Mouse (Mus musculus) yolk sac, embryonic 10.5 days (tissue): ENCODE measurements around the gene Rnf115.
"Not testable (repeated sequence)": the region's sequence is repeated elsewhere in the genome, so short reads cannot be mapped to it uniquely, and the experiment has no call there.

ENCODE experiments used
- DNase-seq: peaks from one replicate; pipeline ENCODE4 v3.0.0-alpha.2; 2017; ENCODE audit warnings: low spot score

The Rnf115 gene

DNA sequence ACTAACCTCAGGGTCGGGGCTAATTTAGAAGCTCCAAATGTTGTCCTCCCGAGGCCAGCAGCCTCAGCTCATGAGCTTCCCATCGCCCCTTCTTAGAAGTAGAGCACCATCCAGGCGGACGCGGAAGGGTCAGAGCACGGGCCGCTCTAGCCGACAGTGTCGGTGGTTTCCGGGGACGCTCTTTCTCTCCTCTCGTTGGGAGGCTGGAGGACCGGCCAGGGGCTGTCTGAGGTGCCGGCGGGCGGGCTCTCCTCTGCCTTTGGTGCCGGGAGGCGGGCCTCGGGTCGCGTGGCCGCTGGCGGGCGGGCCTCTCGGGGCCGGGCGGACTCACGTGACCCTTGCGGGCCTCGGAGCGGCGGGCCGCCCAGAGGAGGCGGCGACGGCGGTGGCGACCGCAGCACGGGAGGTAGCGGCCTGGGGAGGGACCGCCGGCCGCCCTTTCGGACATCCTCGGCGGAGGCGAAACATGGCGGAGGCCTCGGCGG is at the start of gene Rnf115, which contains the start of gene Polr3c:
Rnf115 (plus strand) TSS at position 322 of the 485 bp plus-strand sequence.
Polr3c (minus strand) TSS at position 286 of the 485 bp plus-strand sequence.
- DNase-seq, result peak; percentile 96

DNA sequence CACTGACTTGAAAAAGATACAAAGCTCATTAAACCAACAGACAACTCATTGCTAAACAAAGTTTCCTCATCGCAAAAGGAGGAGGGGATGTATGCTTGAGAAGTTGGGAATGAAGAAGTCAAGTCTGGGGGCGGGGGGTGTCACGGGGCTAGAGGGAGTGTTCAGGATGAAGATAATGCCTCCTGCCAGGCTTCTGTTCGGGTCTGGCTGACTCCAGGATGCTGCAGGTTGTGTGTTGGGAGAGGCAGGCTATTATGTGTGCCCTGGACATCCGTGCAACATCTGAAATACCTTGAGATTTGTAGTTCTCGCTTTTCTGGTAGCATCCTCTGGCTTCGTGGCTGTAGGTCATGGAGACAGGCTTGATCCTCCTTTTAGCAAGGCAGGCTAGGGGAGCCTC is 49.0 kb upstream of the Rnf115 start:
- DNase-seq, result no peak

DNA sequence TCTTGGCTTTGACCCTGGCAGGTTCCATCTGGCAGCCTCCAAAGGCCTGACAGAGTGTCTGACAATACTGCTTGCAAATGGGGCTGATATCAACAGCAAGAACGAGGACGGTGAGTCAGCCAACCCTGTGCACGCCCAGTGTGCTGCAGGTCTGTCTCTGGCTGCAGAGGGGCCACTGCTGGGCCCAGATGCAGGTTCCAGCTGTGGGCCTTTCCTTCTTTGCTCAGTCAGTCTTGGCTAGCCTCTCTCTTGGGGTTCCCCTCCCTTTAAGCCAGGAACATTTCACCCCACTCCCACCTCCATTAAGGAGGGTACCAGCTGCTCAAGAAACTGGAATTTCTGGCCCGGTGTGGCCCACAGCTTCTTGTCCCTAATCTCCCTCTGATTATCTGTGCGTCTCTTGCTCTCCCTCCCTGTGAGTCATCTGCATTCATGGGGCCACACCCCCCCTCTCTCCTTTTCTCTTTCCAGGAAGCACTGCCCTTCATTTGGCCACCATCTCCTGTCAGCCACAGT is 48.2 kb upstream of the Rnf115 start:
- DNase-seq, result no peak

DNA sequence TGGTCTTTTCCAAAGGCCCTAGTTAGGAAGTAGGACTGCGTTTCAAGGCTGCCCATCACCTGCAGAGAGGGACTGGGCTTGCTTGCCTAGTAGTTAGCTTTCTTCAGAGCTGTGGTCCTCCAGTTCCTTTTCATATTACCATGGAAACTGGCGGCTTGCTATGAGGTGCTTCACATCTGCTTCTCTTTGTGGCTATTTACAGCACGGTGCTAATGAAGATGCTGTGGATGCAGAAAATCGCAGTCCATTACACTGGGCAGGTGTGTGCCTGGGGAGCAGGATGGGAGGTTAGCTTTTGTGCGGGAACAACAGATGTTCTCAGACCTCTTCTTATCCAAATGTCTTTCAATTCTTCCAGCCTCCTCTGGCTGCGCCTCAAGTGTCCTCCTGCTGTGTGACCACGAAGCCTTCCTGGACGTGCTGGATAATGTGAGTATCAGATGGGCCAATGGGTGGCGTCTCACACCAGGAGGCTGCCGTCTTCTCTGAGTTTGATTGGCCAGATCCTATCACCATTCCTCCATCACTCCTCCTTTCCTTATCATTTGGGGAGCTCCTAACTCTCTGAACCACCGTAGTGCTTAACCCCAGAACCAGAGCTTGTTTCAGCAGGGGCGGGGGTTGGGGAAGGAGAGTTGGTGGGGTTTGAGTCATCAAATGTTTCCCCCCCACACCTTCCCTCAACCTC is 47.1 kb upstream of the Rnf115 start:
- DNase-seq, result no peak

DNA sequence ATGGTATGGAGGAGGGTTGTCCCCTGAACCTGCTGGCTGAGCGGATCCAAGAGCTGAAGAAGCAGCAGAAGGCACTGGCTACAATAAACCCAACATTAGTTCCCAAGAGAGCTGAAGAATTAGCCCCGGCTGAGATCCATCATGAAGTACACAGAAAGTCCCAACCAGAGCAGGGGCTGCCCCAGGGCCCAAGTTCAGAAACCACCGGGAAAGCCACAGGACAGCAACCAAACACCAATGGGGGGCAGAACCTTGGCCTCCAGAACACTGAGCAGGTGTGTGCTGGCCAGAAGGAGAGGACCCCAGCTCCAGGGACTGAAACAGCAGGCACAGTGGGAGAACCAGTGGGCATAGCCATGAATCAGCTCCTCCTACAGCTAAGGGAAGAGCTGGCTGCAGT is 44.0 kb upstream of the Rnf115 start:
- no peak for DNase-seq

DNA sequence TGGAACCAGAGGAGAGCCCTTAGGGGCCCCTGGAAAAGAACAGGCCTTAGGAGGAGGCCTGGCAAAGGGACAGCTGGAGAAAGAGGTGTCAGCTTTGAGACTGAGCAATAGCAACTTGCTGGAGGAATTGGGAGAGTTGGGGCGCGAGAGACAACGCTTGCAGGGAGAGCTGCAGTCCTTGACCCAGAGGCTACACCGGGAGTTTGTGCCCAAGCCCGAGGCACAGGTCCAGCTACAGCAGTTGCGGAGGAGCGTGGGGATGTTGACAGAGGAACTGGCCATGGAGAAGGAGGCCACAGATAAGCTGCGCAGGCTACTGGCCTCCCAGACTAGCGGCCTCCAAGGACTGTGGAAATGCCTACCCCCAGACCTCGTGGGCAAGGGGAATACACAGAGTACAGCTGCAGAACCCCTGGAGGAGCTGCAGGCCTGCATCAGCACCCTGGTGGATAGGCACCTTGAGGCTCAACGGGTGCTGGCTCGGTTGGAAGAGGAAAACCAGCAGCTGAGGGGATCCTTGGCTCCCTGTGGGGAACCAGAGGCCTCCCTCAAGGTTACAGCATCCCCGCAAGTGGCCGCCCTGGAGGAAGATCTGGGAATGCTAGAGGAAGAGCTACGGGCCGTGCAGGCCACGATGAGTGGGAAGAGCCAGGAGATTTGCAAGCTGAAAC is 43.2 kb upstream of the Rnf115 start:
- no peak for DNase-seq

DNA sequence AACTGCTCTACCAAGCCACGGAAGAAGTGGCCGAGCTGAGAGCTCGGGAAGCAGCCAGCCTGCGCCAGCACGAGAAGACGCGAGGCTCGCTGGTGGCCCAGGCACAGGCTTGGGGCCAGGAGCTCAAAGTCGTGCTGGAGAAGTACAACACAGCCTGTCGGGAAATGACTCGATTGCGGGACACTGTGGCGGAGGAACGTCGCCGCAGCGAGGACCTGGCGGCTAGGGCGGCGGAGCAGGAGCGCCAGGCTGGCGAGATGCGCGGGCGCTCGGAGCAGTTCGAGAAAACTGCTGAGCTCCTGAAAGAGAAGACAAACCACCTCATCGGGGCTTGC is 42.7 kb upstream of the Rnf115 start:
- DNase-seq, result no peak

DNA sequence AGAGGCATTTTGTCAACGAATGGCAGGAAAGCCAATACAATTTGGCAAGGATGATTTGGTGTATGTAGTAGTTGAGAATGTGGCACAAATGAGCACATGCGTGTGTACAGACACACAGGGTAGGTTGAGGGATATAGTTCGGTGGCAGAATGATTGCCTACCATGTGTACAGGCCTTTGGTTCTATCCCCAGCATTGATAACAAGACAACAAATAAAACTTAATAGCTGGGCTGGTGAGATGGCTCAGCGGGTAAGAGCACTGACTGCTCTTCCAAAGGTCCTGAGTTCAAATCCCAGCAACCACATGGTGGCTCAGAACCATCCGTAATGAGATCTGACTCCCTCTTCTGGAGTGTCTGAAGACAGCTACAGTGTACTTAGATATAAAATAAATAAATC is 41.4 kb upstream of the Rnf115 start:
- DNase-seq, result not testable (repeated sequence)

DNA sequence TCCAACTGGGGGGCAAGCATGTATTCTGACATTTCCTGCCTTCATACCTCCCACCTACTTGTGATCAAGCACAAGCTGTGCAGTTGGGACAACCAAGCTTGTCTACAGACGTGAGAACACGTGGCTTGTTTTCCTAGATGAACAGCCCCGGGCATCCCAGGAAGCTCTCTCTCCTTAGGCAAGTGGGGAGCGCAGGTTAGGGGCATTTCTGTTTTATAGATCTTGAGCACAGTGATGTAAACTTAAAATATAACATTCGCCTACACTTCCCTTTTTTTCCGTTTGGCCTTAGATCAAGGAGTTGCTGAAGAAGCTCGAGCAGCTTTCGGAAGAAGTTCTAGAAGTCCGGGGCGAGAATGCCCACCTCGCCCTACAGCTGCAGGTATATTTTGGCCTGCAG is 38.6 kb upstream of the Rnf115 start:
- no peak for DNase-seq

DNA sequence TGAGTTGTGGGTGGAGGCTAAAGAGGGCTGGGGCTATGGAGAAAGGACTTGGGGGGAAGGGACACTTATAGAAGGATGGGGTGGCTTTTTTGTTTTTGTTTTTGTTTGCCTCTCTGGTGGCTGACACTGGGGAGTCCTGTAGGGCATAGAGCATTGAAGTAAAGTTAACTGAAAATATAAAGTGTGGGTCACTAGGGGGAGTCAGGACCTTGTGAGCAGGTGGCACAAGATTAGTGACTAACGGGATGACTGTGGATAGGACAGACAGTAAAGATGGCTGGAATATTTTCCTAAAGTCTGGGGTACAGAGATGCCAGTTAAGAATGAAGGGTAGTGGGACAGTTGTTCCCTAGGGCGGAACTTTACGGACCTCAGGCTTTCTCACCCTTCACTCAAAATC is 37.2 kb upstream of the Rnf115 start:
- no peak for DNase-seq

DNA sequence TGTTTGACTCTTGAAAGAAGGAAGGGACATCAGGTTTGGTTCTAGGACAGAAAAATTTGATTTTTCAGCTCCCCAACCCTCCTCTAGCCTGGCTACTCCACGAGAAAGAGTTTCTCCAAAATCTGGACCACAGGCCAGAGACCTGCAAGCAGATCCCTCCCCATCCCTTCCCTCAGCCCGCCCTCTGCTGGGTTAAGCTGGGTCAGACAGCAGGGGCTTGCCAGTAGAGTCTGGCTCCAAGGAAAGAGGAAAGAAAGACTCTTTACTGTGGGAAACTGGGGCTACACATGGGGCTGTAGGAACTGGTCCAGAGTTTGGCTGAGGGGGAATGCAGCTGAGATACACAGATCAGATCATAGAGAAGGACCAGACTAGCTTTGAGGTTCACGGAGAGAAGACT is 35.0 kb upstream of the Rnf115 start:
- no peak for DNase-seq

DNA sequence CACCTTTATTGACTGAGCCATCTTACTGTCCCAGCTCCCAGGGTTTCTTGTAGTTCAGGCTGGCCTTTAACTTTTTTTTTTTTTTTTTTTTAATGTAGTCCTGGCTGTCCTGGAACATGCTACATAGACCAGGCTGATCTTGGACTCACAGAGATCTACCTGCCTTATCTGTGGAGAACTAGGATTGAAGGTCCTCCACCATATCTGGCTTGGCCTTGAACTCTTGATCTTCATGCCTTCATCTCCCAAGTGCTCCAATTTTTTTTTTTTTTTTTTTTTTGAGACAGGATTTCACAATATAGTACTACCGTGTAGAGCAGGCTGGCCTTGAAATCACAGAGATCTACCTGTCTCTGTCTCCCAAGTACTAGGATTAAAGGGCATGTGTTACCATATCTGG is 33.9 kb upstream of the Rnf115 start:
- DNase-seq, result no peak

DNA sequence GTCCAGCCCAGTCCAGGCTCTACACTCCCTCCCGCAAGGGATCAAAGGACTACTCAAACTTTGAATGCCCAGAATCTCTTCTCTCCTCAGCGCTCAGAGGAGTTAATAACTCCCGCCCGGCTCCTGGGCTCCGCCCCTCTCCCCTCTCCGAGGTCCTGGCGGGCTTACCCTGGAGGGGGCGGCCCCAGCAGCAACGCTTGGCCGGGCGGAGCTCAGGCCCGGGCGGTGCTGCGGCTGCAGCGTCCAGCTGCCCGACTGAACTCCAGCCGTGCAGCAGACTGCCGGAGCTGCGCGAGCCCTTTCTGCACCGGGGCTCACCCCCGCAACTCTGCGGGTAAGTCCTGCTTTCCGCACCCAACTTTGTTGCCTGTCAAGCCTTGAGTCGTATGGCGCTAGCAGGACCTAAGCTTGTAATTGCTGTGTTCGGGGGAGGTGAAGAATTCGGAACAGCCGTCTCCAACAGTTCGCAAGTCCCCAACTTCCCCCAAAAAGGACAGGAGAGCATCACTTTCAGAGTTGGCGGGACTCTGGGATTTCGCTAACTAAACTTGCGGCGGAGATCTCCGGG is 31.2 kb upstream of the Rnf115 start, which contains the start of gene Pias3:
Pias3 (plus strand) TSS at position 187 of the 568 bp plus-strand sequence.
- DNase-seq, result peak; percentile 86

DNA sequence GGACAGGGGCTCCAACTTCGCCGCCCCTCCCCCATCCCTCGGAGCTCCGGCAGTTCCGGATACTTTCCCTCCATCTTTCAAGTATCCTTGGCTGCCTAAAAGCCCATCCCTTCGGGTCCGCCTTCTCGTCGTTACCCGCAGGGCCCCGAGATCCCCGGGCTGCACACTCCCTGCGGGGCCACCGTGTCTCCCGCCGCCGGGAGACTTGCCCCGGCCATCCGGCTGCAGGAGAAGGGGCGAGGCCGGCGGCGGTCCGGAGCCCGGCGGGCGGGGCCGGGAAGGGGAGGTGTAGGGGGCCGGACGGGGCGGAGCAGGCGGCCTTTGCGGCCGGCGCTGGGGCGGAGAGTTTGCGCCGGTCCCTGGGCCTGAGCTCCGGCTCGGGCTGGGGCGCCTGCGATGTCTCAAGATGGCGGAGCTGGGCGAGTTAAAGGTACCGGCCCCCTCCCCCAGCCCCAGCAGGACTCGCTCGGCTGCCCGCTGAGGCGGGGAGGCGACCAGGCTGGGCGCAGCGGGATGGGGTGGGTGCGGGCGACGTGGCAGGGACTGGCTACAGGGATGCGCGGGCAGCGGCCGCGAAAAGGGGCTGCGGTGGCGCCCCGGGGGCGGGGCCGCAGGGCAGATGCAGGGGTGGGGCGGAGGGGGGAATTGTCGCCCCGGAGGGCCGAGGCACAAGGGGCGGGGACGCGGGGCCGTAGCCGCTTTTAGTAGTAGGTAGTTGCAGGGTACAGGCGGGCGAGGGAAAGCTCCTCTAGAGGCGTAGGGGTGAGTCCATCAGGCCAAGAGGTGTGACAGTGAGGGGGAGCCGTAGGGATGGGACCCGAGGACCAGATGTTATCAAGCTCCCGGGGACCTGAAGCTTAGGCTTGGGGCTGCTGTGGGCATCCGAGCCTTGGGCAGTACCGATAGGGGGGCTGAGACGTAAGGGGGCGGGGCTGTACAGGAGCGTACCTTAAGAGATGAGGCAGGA is 30.4 kb upstream of the Rnf115 start:
- peak; percentile 92 for DNase-seq

DNA sequence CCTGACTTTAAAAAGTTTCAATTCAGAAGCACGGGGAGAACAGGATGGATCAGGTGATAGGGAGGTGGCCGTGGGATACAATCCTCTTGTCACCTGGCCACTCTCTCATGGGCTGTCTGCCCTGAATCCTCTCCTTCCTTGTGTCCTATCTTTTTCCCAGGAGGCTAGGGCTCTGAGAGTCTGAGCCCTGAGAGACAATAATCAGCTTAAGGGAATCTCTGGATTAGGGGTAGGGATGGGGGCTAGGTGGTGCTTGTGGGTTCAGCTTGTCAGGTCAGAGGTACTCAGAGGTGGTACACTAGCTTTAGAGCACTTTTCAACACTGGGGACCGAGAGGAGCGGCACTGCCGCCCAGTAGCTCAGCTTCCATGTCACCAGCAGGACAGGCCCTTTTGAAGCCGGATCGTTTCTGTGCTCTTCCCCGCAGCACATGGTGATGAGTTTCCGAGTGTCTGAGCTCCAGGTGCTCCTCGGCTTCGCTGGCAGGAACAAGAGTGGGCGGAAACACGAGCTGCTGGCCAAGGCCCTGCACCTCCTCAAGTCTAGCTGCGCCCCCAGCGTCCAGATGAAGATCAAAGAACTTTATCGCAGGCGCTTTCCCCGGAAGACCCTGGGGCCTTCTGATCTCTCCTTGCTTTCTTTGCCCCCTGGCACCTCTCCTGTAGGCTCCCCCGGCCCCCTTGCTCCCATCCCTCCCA is 28.3 kb upstream of the Rnf115 start:
- no peak for DNase-seq

DNA sequence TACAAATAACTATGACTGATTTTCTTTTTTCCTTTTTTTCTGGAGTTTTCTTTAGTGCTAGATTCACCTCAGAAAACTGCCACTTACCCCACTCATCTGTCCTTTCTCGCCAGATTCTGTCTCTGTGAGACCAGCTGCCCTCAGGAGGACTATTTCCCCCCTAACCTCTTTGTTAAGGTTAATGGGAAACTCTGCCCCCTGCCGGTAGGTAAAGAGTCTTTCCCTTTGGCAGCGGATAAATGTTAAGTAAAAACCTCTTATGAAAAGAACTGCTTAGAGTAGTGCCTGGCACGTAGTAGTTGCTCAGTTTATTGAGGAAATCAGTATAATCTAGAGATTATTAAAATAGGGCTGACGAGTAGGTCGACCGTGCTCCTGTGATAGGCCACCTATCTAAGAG is 27.1 kb upstream of the Rnf115 start:
- no peak for DNase-seq

DNA sequence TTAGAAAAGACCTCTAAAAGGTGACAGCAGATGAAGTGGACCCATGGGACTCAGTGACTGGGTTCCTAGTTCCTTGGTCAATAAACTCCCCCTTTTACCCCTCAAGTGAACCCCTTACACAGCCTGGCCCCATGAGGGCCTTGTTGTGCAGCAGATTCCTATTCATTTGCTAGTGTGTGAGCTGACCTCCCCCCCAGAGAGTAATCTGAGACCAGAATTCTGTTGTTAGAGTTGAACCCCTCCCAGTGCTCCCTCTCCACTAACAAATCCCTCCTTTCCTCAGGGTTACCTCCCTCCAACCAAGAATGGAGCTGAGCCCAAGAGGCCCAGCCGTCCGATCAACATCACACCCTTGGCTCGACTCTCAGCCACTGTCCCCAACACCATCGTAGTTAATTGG is 26.5 kb upstream of the Rnf115 start:
- no peak for DNase-seq

DNA sequence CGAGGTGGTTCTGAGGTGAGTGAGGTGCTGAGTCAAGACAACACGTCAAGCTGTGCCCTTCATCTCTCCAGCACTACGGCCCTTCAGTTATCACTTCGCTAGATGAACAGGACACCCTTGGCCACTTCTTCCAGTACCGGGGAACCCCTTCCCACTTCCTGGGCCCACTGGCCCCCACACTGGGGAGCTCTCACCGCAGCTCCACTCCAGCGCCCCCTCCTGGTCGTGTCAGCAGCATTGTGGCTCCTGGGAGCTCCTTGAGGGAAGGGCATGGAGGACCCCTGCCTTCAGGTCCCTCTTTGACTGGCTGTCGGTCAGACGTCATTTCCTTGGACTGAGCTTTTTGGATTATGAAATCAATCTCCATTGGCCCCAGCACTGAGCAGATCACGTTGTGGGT is 22.7 kb upstream of the Rnf115 start:
- no peak for DNase-seq

DNA sequence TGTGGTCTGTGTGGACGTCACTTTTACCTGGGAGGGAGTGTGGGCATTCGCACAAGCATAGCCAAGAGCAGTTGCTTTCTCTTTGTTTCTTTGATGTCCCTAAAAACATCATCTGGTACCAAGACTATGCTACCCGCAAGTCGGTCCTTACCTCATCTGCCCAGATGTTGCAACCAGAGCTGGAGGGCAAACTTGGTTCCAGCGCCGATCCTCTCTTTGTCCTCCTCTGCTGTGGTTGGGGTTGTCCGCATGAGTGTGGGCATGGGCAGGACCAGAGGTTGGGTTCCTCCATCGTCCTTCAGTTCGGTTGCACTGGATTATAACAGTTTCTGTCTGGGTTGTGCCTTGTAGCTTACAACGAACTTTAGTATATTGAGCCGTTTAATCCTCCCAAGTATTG is 21.2 kb upstream of the Rnf115 start:
- DNase-seq, result no peak

DNA sequence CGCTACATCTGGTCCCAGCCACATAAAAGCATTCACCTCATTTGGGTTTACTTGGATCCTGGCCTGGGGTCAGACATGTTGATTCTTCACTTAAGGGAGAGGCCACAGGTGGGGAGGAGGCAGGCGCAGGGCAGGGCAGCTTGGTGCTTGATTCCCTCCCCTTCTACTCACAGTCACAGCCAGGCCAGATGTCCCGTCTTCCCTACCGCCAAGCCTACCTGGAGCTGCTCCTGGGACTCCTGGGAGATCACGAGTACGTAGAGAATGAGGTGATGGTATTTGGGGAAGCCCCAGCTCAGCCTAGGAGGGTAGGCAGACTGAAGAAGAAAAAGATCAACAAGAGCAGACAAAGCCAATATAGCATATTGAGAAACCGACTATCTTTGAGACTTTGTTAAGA is 20.5 kb upstream of the Rnf115 start:
- DNase-seq, result no peak

DNA sequence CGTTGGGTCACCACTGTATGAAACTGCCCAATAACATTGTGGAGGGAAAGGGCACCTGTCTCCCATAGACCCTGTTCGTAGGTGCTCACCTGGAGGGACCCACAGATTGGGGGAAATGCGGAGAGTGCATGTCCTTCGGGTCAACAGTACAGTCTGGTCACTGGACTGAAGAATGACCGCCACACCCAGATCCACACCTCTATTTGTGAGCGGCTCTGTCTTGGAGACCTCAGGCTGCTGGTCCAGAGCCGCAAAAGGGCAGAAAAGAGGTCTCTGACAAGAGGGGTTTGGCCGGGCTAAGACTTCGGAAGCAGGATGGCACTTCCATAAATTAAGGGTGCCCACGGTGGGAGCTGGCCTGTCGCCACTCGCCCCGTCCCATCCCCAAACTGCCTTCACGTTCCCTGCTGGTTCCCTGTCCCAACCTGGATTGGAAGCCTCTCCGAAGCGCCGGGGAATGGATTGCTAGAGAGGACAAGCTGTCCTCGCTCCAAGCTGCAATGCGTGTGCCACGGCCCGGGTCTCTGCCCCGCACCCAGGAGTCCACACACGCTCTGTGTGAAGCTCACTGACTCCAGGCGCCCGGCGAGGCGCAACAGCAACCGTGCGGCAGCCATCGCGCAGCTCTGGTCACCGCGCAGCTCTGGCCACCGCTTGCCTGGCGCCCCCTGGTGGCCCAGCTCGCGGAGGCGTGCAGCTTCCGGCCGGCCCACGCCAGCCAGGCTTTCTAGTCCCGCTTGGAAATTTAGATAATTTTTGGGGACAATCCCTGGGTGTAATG is 19.4 kb upstream of the Rnf115 start, which contains the start of gene Nudt17:
Nudt17 (minus strand) TSS at position 660 of the 781 bp plus-strand sequence.
- peak; percentile 50 for DNase-seq
